Mouse (Mus musculus): ENCODE results near the gene Necap1.

Gene Necap1

GRCm38 (mm10) chr6:122889599-122889998 is 15.3 kb downstream of the Necap1 start:
- no peak for DNase-seq

GRCm38 (mm10) chr6:122892442-122893049 is 18.3 kb downstream of the Necap1 start:
- DNase-seq, result peak; percentile 59

DNA sequence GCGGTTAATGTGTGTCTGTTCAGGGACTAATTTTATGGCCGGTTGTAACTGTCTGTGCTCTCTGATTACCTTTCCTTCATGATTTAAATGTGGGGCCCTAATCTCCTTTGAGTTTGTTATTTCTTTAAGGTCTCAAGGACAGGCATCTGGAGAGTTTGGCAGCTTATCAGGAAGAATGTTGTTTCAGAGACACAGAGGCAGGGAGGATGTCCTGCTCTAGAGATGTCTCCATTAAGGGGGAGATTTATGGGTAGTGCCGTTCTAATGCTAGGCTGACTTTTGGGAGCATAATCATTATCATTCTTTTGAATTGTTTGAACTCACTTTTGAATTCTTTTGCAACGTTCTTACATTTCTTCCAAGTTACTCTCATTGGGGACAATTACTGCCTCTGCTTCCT is 45.6 kb downstream of the Necap1 start:
- no peak for DNase-seq

GRCm38 (mm10) chr6:122921451-122921850 is 47.2 kb downstream of the Necap1 start, which contains the start of gene Clec4a1:
Clec4a1 (plus strand) TSS chr6:122921848.
- DNase-seq, result no peak

DNA sequence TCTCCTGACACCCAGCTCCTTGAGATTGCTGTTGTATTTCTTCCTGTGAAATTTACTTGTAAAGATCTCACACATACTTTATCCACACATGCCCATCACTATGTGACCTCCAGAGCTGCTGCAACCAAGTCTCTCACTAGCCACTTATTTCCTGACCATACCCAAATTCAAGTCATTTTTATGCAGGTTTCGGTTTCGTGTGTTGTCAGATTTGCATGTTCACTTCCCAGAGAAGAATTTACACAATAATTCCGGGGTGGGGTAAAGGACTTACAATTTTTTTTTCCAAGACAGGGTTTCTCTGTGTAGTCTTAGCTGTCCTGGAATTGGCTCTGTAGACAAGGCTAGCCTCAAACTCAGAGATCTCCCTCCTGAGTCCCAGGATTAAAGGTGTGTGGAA is 60.6 kb downstream of the Necap1 start:
- no peak for DNase-seq
